ENCODE assay signal across 8 mouse cellular contexts in genomic region chr2:137110214-137110898, GRCm38 (mm10). TPM values are rescaled to one million over a fixed set of nuclear protein-coding genes. Genes with fewer than 3 reads are reported as not detected.
DNase-seq lines count a peak whose midpoint lies in the region; ATAC-seq and TF ChIP-seq lines count a peak whose summit lies in the region.

No protein-coding gene starts in this region.

- ATAC-seq in heart, embryonic 15.5 days (replicated peaks; ENCODE audit: insufficient number of reproducible peaks, insufficient read depth, low FRiP score, low read depth): no peak
- peak; percentile 20; the same call in 1 of the 2 replicates for ATAC-seq in forebrain, embryonic 12.5 days (ENCODE audit: low FRiP score)
- peak; percentile 62 for ATAC-seq in kidney, embryonic 15.5 days (replicated peaks; ENCODE audit: low FRiP score)
- ATAC-seq in liver, postnatal 0 days: no peak

- DNase-seq in heart, postnatal 25 days (ENCODE audit: low spot score): no peak
- peak; percentile 55 for DNase-seq in retina, embryonic 14.5 days (ENCODE audit: low spot score)
- DNase-seq in layer of hippocampus, adult 9-11 months: no peak
- DNase-seq in cerebellum, adult 11-12 months: no peak
- no peak for DNase-seq in liver, postnatal 0 days

- H3K4me1 ChIP-seq in heart, embryonic 15.5 days (replicated peaks): peaks cover 58% of the 10 kb centered on the region
- H3K4me1 ChIP-seq in forebrain, embryonic 12.5 days: peaks cover 87% of the 10 kb centered on the region
- H3K4me1 ChIP-seq in kidney, embryonic 15.5 days: peaks cover 86% of the 10 kb centered on the region
- peaks cover 9% of the 10 kb centered on the region for H3K4me1 ChIP-seq in liver, postnatal 0 days (ENCODE audit: insufficient read depth)

- H3K4me2 ChIP-seq in heart, embryonic 15.5 days: peak overlapping the region; percentile 33; the same call in 1 of the 2 replicates
- peak overlapping the region; percentile 37 for H3K4me2 ChIP-seq in forebrain, embryonic 12.5 days
- peak overlapping the region; percentile 91 for H3K4me2 ChIP-seq in kidney, embryonic 15.5 days
- no peak overlapping the region for H3K4me2 ChIP-seq in liver, postnatal 0 days (ENCODE audit: low read depth, low read length)

- TF ChIP-seq CTCF in liver, postnatal 0 days (IDR thresholded peaks at IDR 0.05; ENCODE audit: low read depth): no peak

- H3K36me3 ChIP-seq in heart, embryonic 15.5 days: 0 out of 2 replicates have a peak, but pooled peaks cover 2% of the 10 kb centered on the region
- 0 out of 2 replicates have a peak, but pooled peaks cover 4% of the 10 kb centered on the region for H3K36me3 ChIP-seq in forebrain, embryonic 12.5 days (replicated peaks)
- peaks cover 16% of the 10 kb centered on the region for H3K36me3 ChIP-seq in kidney, embryonic 15.5 days
- no peaks in the 10 kb centered on the region for H3K36me3 ChIP-seq in liver, postnatal 0 days (replicated peaks; ENCODE audit: insufficient read depth, low read length)

- intact Hi-C loops in heart, postnatal 25 days (cut with DNase I): loop anchor here (10.0 kb wide), 2 partner anchors 304 to 464 kb away; no protein-coding TSS in a partner anchor

- no peak for TF ChIP-seq EP300 in liver, postnatal 0 days (IDR thresholded peaks at IDR 0.05; ENCODE audit: low read depth)

- H3K27ac ChIP-seq in heart, embryonic 15.5 days: peak overlapping the region; percentile 21; the same call in 1 of the 2 replicates
- H3K27ac ChIP-seq in forebrain, embryonic 12.5 days: peak overlapping the region; percentile 60; the same call in 1 of the 2 replicates
- peak overlapping the region; percentile 81 for H3K27ac ChIP-seq in kidney, embryonic 15.5 days
- no peak overlapping the region for H3K27ac ChIP-seq in liver, postnatal 0 days (ENCODE audit: low read depth)

- 52% methylated on average over 4 of the region's 4 CpGs for WGBS in heart, embryonic 15.5 days
- WGBS in forebrain, embryonic 12.5 days: 4% methylated on average over 4 of the region's 4 CpGs
- 43% methylated on average over 4 of the region's 4 CpGs for WGBS in kidney, embryonic 15.5 days
- 56% methylated on average over 4 of the region's 4 CpGs for WGBS in liver, postnatal 0 days (ENCODE audit: insufficient replicate concordance)

- no peak overlapping the region for H3K4me3 ChIP-seq in heart, embryonic 15.5 days
- H3K4me3 ChIP-seq in forebrain, embryonic 12.5 days (replicated peaks): no peak overlapping the region
- H3K4me3 ChIP-seq in kidney, embryonic 15.5 days (replicated peaks): peak overlapping the region; percentile 74
- H3K4me3 ChIP-seq in liver, postnatal 0 days (ENCODE audit: low read depth, low read length): no peak overlapping the region

- H3K9me3 ChIP-seq in heart, embryonic 15.5 days (replicated peaks): no peaks in the 10 kb centered on the region
- H3K9me3 ChIP-seq in forebrain, embryonic 12.5 days: no peaks in the 10 kb centered on the region
- no peaks in the 10 kb centered on the region for H3K9me3 ChIP-seq in kidney, embryonic 15.5 days (replicated peaks)
- H3K9me3 ChIP-seq in liver, postnatal 0 days (ENCODE audit: low read length): no peaks in the 10 kb centered on the region

- no peak overlapping the region for H3K9ac ChIP-seq in heart, embryonic 15.5 days
- no peak overlapping the region for H3K9ac ChIP-seq in forebrain, embryonic 12.5 days
- H3K9ac ChIP-seq in kidney, embryonic 15.5 days: no peak overlapping the region
- no peak overlapping the region for H3K9ac ChIP-seq in liver, postnatal 0 days (replicated peaks)

- H3K27me3 ChIP-seq in heart, embryonic 15.5 days: no peaks in the 10 kb centered on the region
- peaks cover 33% of the 10 kb centered on the region for H3K27me3 ChIP-seq in forebrain, embryonic 12.5 days
- no peaks in the 10 kb centered on the region for H3K27me3 ChIP-seq in kidney, embryonic 15.5 days
- peaks cover 12% of the 10 kb centered on the region for H3K27me3 ChIP-seq in liver, postnatal 0 days (ENCODE audit: insufficient read depth, low read length)

RNA-seq across cellular contexts. Expression of gene Jag1, which starts 6.1 kb away (rescaled TPM):
- polyA plus RNA-seq in heart, embryonic 15.5 days (2015; fragmentation: Nextera tagmentation; extraction: Ambion mirVana): 11.8 and 16.5 TPM in 2 replicates
- total RNA-seq in heart, postnatal 25 days (2021): 10 to 100 TPM; 10.5 to 13.4 TPM
- 20.5 and 21.2 TPM in 2 replicates for polyA plus RNA-seq in forebrain, embryonic 12.5 days (2016; fragmentation: Nextera tagmentation; extraction: Ambion mirVana)
- 52.2 and 54.6 TPM in 2 replicates for polyA plus RNA-seq in kidney, embryonic 15.5 days (2015; fragmentation: Nextera tagmentation; extraction: Ambion mirVana)
- 1.1 and 1.4 TPM in 2 replicates for polyA plus RNA-seq in liver, postnatal 0 days (2015; fragmentation: Nextera tagmentation; extraction: Ambion mirVana)

Comparison
In these comparisons a context has a peak if more than half of its experiments do, and no peak if none do; other contexts are left out.
1. ATAC-seq: peak in forebrain, embryonic 12.5 days (single experiment) and kidney, embryonic 15.5 days (single experiment); none in heart, embryonic 15.5 days (single experiment) and liver, postnatal 0 days (single experiment).